Mouse (Mus musculus) frontal cortex, adult 2 months (tissue): ENCODE data around the gene Nubpl. TPM values are rescaled to one million over a fixed set of nuclear protein-coding genes. Genes with fewer than 3 reads are reported as not detected.
"Not testable (repeated sequence)": the region's sequence is repeated elsewhere in the genome, so short reads cannot be mapped to it uniquely, and the experiment has no call there.

Source experiments
- DNase-seq, 2 experiments: peaks; one replicate each; pipeline ENCODE4 v3.0.0; 2022; ENCODE audit warnings: low spot score in 1 of 2; ENCODE audit errors: extremely low spot score in 1 of 2
- polyA plus RNA-seq: library from polyadenylated mRNA; depleted of rRNA; stranded (reverse); fragments of >200 nt; gene quantifications from 2 replicates; pipeline ENCODE4 v1.2.3, GENCODE M21; 2012; rRNA removed

Gene Nubpl
- 3.5 and 4.0 TPM in 2 replicates for polyA plus RNA-seq

DNA sequence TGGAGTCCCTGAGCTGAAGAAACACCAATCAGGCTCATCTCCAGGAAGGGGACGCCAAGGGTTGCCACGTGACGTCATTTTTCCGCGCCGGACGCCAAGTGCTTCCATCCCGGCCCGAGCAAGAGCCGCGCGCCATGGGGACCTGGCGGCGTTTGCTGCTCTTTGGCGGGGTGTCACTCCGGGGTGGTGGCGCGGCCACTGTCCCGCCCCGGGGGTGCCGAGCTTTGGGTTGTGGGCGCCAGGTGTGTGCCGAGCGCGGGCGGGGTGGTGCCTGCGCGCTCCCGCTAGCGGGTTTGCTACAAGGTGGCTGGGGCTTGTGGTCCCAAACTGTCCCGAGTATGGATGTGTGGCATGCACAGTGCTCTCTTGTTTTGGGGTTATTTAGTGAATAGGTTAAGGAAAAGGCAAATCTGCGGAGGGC is at the start of gene Nubpl:
Nubpl (plus strand) TSS at position 88 of the 421 bp plus-strand sequence.
- peak; percentile 90 to 97 for DNase-seq

GRCm38 (mm10) chr12:52049324-52049723 is 48.2 kb upstream of the Nubpl start:
- no peak for DNase-seq

DNA sequence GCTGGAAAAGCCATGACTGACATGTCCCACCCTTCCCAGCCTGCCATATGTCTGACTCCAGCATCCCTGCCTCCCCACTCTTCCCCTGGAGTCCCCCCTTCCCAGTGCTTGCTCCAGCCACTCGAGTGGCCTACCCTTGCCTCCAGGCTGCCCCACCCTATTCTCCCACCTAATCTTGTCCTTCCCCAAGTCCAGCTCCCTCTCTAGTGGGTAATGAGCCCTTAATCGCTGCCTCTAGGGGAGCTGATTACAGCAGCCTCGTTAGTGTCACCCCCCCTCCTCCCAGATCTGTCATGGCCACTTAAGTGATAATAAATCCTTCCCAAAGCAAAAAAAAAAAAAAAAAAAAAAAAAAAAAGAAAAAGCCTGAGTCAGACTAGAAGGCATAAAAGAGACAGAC is 18.2 kb upstream of the Nubpl start:
- not testable (repeated sequence) for DNase-seq

- no peak for DNase-seq
Observed at GRCm38 (mm10) chr12:52097049-52097649, 388 bp upstream of the Nubpl start.

DNA sequence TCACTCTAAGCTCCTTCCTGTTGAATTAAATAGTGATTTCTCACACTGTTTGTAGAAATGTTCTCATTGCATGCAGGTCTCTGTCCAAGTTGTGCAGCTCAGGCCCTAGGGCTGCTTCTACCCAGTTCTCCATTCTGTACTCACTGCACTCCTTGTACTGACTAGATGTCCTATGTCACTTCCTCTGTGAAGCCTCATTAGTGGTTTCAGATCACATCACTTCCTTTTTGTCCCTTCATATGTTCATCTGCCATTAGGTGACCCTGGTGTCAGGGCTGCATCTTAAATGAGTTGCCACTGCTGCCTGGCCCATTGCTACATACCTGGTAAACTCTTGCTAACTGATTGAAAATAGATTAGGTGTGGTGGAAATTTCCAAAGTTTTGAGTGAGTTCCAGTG is 22.7 kb downstream of the Nubpl start:
- DNase-seq = no peak

- DNase-seq = peak in 1 of 2 experiments; percentile 14
Observed at GRCm38 (mm10) chr12:52126407-52126806, 28.9 kb downstream of the Nubpl start.

- no peak for DNase-seq
Observed at GRCm38 (mm10) chr12:52129072-52129471, 31.5 kb downstream of the Nubpl start.

DNA sequence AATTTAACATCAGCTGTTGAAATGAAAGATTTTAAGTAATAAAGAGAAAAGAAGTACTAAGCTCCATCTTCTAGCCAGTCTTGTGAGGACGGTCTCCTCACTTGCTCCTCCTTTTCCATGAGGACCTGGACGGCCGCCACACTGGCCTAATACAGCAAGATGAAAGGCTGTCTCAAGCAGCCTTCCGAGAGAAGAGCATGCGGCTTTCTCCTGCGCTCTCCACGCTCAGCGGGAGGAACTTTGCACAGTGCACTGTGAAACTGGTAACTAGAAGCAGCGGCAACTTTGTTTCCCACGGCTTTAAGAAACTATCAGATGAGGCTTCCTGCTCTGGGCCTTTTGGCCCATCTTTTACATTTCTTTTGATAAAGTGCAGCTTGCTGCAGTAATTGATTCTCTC is 34.7 kb downstream of the Nubpl start:
- no peak for DNase-seq

GRCm38 (mm10) chr12:52138296-52138695 is 40.8 kb downstream of the Nubpl start:
- no peak for DNase-seq

DNA sequence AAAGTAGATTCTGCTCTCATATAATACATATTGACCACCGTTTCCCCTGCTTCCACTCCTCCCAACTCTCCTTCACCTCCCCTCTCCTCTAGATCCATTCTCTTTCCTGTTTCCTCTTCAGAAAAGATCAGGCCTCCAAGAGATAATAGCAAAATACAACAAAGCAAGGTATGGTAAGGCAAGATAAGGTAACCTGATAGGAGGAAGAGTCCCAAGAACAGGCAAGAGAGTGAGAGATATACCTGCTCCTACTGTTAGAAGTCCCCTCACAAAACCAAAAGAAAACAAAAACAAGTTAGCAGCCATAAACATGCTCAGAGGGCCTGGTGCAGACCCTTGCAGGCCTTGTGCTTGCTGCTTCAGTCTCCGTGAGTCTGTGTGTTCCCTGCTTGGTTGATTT is 49.1 kb downstream of the Nubpl start:
- DNase-seq = no peak

- DNase-seq = no peak
Observed at GRCm38 (mm10) chr12:52149448-52149847, 51.9 kb downstream of the Nubpl start.

DNA sequence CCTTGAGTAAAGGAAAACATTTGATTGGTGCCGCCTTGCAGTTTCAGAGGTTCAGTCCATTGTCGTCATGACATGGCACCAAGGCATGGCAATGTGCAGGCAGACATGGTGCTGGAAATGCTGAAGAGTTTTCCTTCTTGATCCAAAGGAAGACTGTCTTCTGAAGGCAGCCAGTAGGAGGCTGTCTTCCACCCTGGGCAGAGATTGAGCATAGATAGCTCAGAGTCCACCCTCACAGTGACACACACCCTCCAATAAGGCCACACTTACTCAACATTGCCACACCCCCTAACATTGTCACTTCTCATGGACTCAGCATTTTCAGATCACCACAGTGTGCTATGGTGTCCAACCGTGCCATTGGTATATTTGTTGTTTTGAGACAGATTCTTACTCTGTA is 54.5 kb downstream of the Nubpl start:
- DNase-seq = no peak

DNA sequence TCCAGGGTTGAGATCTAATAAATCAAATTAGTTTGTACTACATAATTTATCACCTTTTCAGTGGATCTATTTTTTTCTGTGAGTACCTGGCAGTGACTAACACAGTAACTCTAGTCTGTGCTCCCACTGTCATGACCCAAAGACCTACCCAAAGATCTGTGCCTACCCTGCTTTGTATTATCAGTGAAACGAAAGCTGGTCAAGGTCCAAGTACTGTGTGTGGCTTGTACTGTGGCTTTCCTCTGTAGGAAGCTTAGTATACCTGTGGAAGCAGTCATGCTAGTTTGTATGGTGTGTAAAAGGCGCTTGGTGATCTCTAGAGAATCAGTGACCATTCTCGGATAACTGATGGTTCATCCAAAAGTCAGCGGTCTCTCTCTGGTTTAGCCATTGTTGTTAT is 57.4 kb downstream of the Nubpl start:
- DNase-seq = no peak

DNA sequence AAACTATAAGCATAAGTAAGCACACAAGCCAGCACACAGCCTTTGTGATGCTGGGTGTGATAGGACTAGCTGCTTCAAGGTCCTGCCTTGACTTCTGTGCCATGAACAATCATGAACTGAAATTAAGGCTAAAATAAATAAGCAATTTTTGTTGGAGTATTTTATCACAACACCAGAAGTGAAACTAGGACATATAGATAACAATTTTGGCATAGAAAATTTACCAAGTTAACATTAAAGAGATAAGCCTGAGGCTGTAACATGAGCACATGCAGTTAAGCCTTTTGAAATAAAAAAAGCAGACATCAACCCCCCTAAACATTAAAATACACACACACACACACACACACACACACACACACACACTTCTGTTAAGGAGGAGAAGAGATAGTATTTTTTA is 66.9 kb downstream of the Nubpl start:
- no peak for DNase-seq

DNA sequence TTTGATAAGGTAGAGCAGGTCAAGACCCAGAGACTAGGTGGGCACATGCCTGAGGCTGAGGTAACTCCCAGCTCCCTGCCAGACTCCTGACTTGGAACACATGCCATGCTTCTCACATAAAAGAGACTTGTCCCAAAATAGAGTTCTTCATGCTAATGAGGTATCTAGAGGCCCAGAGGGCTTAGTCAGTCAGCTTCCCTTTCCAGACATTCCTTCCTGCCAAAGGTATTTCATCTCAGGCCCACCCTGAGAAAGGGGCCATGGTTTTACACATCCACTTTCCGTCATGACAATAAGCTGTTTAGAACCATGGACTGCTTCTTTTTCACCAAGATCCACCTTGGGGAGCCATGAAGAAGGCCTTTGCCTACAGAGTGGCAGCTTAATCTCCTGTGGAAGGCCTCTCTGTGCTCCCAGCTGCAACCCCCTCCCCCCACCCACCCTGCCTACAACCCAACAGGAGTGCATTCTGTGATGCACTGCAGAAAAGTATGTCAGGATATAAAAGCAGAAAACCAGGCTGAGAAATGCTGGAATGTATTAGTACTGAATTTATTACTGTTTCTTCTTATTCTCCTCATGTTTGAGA is 88.8 kb downstream of the Nubpl start:
- peak in 1 of 2 experiments; percentile 19 for DNase-seq

- DNase-seq = peak in 1 of 2 experiments; percentile 67
Observed at GRCm38 (mm10) chr12:52186963-52187590, 89.5 kb downstream of the Nubpl start.

DNA sequence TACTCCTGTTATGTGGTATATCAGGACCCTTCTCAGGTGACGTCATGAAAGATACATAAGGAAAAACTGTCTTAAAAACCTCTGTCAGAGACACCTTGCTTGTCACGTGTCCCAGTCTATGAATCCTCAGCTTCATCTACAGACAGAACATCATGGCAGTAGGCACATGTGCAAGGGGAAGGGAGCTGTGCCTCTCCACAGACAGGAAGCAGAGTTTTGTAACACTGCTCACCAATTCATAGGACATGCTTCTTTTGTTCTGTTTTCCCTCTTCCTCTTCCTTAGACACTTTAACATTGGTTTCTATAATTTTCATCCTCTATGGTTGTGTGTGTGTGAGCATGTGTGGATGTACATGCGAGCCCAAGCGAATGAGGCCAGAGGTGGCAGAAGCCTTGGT is 100.9 kb downstream of the Nubpl start:
- no peak for DNase-seq

DNA sequence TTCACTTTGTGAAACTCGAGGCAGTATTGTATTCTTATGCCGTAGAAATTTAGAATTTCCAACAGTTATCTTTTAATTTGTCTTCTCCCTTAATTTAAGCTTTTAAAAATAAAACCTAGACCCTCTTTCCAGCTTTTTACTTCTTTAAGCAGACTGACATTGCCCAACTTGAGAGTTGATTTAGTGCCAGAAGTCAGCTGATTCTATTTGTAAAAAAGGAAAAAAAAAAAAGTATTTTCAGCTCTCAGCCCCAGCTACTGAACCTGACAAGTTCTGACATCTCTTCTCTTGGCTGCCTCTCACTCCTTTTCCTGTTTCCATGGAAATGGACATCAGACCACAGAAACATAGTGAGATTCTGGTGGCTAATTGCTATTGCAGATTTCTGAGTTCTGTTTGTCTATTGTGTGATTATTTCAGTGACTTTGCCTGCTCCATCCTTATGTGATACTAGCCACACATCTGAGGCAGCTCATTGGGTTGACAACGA is 111.6 kb downstream of the Nubpl start:
- peak in 1 of 2 experiments; percentile 22 for DNase-seq

GRCm38 (mm10) chr12:52211144-52211543 is 113.6 kb downstream of the Nubpl start:
- DNase-seq = no peak

GRCm38 (mm10) chr12:52214837-52215236 is 117.3 kb downstream of the Nubpl start:
- no peak for DNase-seq

GRCm38 (mm10) chr12:52224954-52225353 is 127.4 kb downstream of the Nubpl start:
- no peak for DNase-seq

- no peak for DNase-seq
Observed at GRCm38 (mm10) chr12:52228746-52229145, 131.2 kb downstream of the Nubpl start.
